Mouse (Mus musculus) cerebellum, adult 9-10 months (tissue): Measurements from ENCODE around the gene Taf1a.

Experiments used
- DNase-seq: peaks from one replicate; pipeline ENCODE4 v3.0.0; 2022

The Taf1a gene

GRCm38 (mm10) chr1:183414081-183414727 lies 25.4 kb downstream of the Taf1a start:
- DNase-seq: no peak

DNA sequence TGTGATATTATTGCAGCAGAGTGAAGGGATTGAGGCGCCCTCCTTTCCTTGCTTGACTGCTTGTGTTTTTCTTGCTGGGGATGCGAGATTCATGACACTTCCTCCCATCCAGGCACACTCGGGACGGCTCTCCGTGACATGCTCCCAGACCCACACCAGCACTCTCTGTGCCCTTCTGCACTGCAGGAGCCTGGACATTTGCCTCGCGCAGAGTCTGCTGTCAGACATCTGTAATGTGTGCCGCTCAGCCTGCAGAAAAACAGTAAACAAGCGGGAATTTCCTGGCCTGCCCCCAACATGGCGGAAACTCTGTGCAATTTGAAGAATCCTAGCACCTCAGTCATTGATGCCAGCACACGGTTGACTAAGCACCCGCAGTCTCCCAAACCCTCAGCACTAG lies 29.1 kb downstream of the Taf1a start, which contains the start of gene Hhipl2:
TSS of gene Hhipl2 (plus strand) at position 343 of the 400 bp plus-strand sequence.
- DNase-seq: no peak

- DNase-seq: no peak
Measured at GRCm38 (mm10) chr1:183419741-183420140, 31.0 kb downstream of the Taf1a start.

- DNase-seq: no peak
Measured at GRCm38 (mm10) chr1:183420296-183420695, 31.5 kb downstream of the Taf1a start.

GRCm38 (mm10) chr1:183424100-183424499 lies 35.3 kb downstream of the Taf1a start:
- DNase-seq: no peak

GRCm38 (mm10) chr1:183434918-183435317 lies 46.1 kb downstream of the Taf1a start:
- DNase-seq: no peak

DNA sequence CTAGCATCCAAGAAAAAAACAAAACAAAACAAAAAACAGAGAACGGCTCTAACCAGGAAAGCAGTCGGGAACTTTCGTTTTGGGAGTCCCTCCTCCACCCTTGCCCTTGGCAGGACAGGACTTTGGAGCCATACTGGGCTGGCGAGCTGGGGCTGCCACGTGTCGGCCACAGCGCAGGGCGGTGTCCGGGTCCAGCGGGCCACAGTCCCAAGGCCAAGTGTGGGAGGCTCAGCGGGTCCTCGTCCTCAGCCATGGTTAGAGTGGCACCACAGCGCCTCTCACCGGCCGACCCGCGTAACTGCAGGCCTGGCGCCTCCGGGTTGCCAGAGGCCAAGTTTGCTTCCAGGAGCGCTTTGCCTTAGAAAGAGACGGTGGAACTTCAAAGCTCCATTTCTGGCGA lies 50.3 kb downstream of the Taf1a start:
- DNase-seq: peak; percentile 74

DNA sequence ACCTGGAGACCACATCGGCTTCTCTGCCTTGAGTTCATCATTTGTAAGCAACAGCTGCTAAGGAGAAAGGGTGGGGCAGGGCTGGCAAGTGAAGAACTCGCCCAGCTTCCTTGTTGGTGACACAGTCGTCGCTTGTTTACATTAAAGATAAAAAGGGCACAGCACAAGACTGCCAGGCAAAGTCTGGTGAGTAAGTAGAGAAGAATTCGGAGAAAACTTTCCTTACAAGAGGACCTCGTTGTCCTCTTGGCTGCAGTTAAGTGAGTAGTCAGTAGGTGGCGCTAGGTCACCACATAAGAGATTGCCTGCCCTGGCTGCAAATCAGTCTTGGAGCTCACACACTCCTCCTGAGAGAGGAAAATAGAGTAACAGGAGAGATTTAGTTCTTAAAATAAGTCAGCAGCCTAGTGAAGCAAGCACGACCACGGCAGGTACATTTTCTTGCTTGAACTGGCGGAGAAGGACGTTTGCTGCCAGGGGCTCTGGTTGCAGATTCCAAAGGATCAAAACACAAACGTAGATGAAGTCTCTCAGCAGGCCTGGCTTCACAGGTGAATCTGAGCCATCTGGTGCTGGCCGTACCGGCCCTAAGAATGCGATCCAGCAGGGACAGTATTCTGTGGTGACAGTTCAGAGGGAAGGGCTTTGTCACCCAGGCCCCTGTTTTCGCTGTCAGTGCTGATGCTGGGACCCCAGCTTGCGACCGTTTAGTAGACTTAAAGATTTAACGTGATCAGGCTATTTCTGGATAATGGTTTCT lies 53.4 kb downstream of the Taf1a start:
- DNase-seq: peak; percentile 85

- DNase-seq: no peak
Measured at GRCm38 (mm10) chr1:183453066-183453465, 64.3 kb downstream of the Taf1a start.
